Mouse (Mus musculus) stomach, postnatal 0 days (tissue): ENCODE results near the gene 1700010B08Rik.
A peak's percentile ranks its signal among the peaks of the same experiment; 100 is the strongest.

Source experiments
- CTCF ChIP-seq: IDR thresholded peaks from 2 replicates; pipeline ENCODE4 v1.5.1; 2016; ENCODE audit warnings: antibody characterized with exemption, low read depth, mild to moderate bottlenecking, moderate library complexity
- EP300 ChIP-seq: optimal IDR thresholded peaks from 2 replicates; pipeline ENCODE3; 2016; ENCODE audit warnings: antibody characterized with exemption

DNA sequence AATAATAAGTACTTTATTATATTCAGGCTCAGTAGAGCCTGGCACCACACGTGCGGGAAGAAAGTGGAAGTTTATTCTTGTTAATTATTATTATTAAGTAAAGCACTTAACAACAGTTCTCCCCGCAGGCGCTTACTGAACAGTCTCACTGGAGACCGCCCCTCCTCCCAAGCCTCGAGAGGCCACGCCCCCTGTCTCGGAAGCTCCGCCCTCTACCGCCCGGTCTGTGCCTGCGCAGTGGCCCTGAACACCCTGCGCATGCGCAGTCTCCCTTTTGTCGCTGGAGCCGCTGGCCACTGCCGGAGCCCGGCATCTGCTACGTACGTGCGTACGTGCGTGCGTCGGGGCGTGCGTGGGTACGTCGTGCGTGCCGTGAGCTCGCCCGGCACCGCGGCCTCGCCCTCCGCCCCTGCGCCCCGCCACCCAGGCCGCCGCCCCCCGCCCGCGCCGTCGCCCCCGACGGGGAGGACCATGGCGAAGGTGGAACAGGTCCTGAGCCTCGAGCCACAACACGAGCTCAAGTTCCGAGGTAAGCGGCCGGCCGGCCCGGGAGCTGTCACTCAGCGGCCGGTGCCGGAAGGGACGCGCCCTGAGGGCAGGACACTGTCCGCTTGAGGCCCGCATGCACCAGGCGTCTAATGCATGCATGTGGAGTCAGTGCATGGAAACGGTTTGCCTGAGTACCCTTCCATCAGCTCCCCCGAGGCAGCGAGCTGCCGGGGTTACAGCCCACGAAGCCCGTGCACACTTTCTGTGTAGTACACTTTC, 18.2 kb downstream of the 1700010B08Rik start, which contains the start of gene Vapb:
- TF ChIP-seq EP300 (no peak), CTCF (peak; percentile 55)
